Mouse (Mus musculus) gastrocnemius, adult 2 months (tissue): ENCODE results near the gene Spred1. TPM values are rescaled to one million over a fixed set of nuclear protein-coding genes. Genes with fewer than 3 reads are reported as not detected.

Experiments used
- DNase-seq: peaks from one replicate; pipeline ENCODE4 v3.0.0; 2022
- H3K27ac ChIP-seq: fragments of 200-600 bp; 2 replicates; pipeline ENCODE4 v1.8.1; 2022; ENCODE audit warnings: mild to moderate bottlenecking
- H3K4me3 ChIP-seq: fragments of 200-600 bp; 2 replicates; pipeline ENCODE4 v1.8.1; 2022; ENCODE audit warnings: mild to moderate bottlenecking, moderate library complexity
- CTCF ChIP-seq: fragments of 200-600 bp; IDR thresholded peaks from 2 replicates; pipeline ENCODE4 v1.8.1; 2022; ENCODE audit warnings: antibody characterized with exemption, mild to moderate bottlenecking, moderate library complexity
- intact Hi-C: fragments of 180-260 bp; cut with DNase I; formaldehyde crosslinking; loops from one replicate; pipeline ENCODE4 v1.15.1; 2025
- total RNA-seq, 2 experiments: library from RNA; stranded (reverse); gene quantifications; 2 replicates each; pipeline ENCODE4 v1.2.3; 2021

Spred1 gene
- total RNA-seq, 2 experiments from 2014 or later = 5.0 to 7.3 TPM

- TF ChIP-seq CTCF = no peak
- DNase-seq = no peak
- H3K27ac ChIP-seq = no peak overlapping the region
- H3K4me3 ChIP-seq = no peak overlapping the region
- intact Hi-C loops = no loop called here
Measured at GRCm38 (mm10) chr2:117168379-117168778, 47.2 kb downstream of the Spred1 start.

- DNase-seq = no peak
- no peak overlapping the region for H3K27ac ChIP-seq
- H3K4me3 ChIP-seq = no peak overlapping the region
- intact Hi-C loops = no loop called here
- no peak for TF ChIP-seq CTCF
Measured at GRCm38 (mm10) chr2:117169037-117169436, 47.9 kb downstream of the Spred1 start.

- H3K27ac ChIP-seq = no peak overlapping the region
- intact Hi-C loops = no loop called here
- H3K4me3 ChIP-seq = no peak overlapping the region
- TF ChIP-seq CTCF = peak; percentile 58
- DNase-seq = no peak
Measured at GRCm38 (mm10) chr2:117172981-117173380, 51.8 kb downstream of the Spred1 start.

- intact Hi-C loops = no loop called here
- Histone ChIP-seq H3K27ac (no peak overlapping the region), H3K4me3 (no peak overlapping the region)
- no peak for DNase-seq
- no peak for TF ChIP-seq CTCF
Measured at GRCm38 (mm10) chr2:117176066-117176465, 54.9 kb downstream of the Spred1 start.

GRCm38 (mm10) chr2:117176937-117177336 is 55.8 kb downstream of the Spred1 start:
- no peak for TF ChIP-seq CTCF
- intact Hi-C loops = no loop called here
- DNase-seq = no peak
- Histone ChIP-seq H3K27ac (no peak overlapping the region), H3K4me3 (no peak overlapping the region)

GRCm38 (mm10) chr2:117180250-117180885 is 59.2 kb downstream of the Spred1 start:
- peak; percentile 80 for DNase-seq
- no peak overlapping the region for H3K4me3 ChIP-seq
- intact Hi-C loops = loop anchor here (1.0 kb wide), 1 partner anchor 280 kb away; no protein-coding TSS in a partner anchor

GRCm38 (mm10) chr2:117185587-117185986 is 64.4 kb downstream of the Spred1 start:
- TF ChIP-seq CTCF = no peak
- intact Hi-C loops = no loop called here

More at GRCm38 (mm10) chr2:117180250-117180885, 59.2 kb downstream of the Spred1 start:
- peak; percentile 99 for TF ChIP-seq CTCF
- H3K27ac ChIP-seq = no peak overlapping the region

GRCm38 (mm10) chr2:117190915-117191314 is 69.7 kb downstream of the Spred1 start:
- H3K27ac ChIP-seq = no peak overlapping the region; the same call in 1 of the 2 replicates
- TF ChIP-seq CTCF = no peak
- no peak overlapping the region for H3K4me3 ChIP-seq
- no peak for DNase-seq
- intact Hi-C loops = no loop called here

More at GRCm38 (mm10) chr2:117185587-117185986, 64.4 kb downstream of the Spred1 start:
- Histone ChIP-seq H3K27ac (no peak overlapping the region), H3K4me3 (no peak overlapping the region)
- DNase-seq = no peak

GRCm38 (mm10) chr2:117194309-117194708 is 73.1 kb downstream of the Spred1 start:
- intact Hi-C loops = no loop called here
- no peak for DNase-seq
- TF ChIP-seq CTCF = no peak
- Histone ChIP-seq H3K4me3 (no peak overlapping the region), H3K27ac (peak overlapping the region; percentile 9; the same call in 1 of the 2 replicates)

- DNase-seq = no peak
- no peak overlapping the region for H3K27ac ChIP-seq
- TF ChIP-seq CTCF = no peak
- intact Hi-C loops = no loop called here
- H3K4me3 ChIP-seq = no peak overlapping the region
Measured at GRCm38 (mm10) chr2:117195151-117195550, 74.0 kb downstream of the Spred1 start.

GRCm38 (mm10) chr2:117195578-117195977 is 74.4 kb downstream of the Spred1 start:
- Histone ChIP-seq H3K4me3 (no peak overlapping the region), H3K27ac (peak overlapping the region; percentile 9; the same call in 1 of the 2 replicates)
- no peak for TF ChIP-seq CTCF
- DNase-seq = no peak
- intact Hi-C loops = no loop called here

- no peak for TF ChIP-seq CTCF
- intact Hi-C loops = no loop called here
- H3K27ac ChIP-seq = no peak overlapping the region
- DNase-seq = no peak
- no peak overlapping the region for H3K4me3 ChIP-seq
Measured at GRCm38 (mm10) chr2:117200869-117201338, 79.7 kb downstream of the Spred1 start.

GRCm38 (mm10) chr2:117203350-117203749 is 82.2 kb downstream of the Spred1 start:
- Histone ChIP-seq H3K4me3 (no peak overlapping the region), H3K27ac (no peak overlapping the region)
- no peak for TF ChIP-seq CTCF
- no peak for DNase-seq
- intact Hi-C loops = no loop called here

- Histone ChIP-seq H3K4me3 (no peak overlapping the region), H3K27ac (no peak overlapping the region)
- TF ChIP-seq CTCF = no peak
- intact Hi-C loops = no loop called here
- no peak for DNase-seq
Measured at GRCm38 (mm10) chr2:117204534-117204933, 83.4 kb downstream of the Spred1 start.
